Mouse (Mus musculus): ENCODE measurements around the gene Edil3. TPM values are rescaled to one million over a fixed set of nuclear protein-coding genes. Genes with fewer than 3 reads are reported as not detected.

Edil3 gene
- total RNA-seq (2023): not detected

DNA sequence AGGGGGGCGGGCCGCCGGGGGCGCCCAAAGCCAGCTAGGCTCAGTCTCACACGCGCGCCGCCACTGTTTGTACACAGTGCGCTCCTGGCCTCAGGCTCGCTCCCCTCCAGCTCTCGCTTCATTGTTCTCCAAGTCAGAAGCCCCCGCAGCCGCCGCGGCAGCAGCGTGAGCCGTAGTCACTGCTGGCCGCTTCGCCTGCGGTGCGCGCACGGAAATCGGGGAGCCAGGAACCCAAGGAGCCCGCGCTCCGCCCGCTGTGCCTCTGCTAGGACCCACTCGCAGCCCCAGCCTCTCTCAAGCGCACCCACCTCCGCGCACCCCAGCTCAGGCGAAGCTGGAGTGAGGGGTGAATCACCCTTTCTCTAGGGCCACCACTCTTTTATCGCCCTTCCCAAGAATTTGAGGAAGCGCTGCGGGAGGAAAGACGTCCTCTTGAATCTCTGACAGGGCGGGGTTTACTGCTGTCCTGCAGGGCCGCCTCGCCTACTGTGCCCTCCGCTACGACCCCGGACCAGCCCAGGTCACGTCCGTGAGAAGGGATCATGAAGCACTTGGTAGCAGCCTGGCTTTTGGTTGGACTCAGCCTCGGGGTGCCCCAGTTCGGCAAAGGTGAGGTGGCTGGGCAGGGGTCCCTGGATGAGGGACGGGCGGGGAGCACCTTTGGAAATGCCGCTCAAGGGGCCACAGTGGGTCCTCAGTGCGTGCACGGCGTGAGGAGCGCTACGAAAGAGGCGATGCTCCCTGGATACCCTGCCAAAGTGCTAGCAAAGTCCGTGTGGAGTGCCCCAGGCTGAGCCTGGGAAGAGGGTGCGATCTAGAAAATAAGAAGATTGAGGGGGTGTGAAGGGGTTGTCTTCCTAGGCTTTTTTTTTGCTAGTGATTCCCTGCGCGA, at the start of gene Edil3:
Gene Edil3 (plus strand): TSS at position 33 of the 892 bp plus-strand sequence.

Measured in CD4-positive naive resting alpha-beta T cell, adult 76 days (primary cell).